13 mouse cellular contexts compared by ENCODE assay signal in genomic region chr9:43524947-43525565, GRCm38 (mm10).
DNase-seq lines count a peak whose midpoint lies in the region; ATAC-seq and TF ChIP-seq lines count a peak whose summit lies in the region.
"Had no signal": no experiment of that assay in that cellular context is flagged by ENCODE, and none has a peak within 500 bp of the region (broad histone marks: within the 10 kb centered on the region; RNA-seq: fewer than 3 reads in every experiment).

No protein-coding gene starts in this region.

- no peak for ATAC-seq in kidney, postnatal 0 days (replicated peaks; ENCODE audit: low FRiP score, low read depth)
- ATAC-seq in forebrain, embryonic 16.5 days, result peak; percentile 69; the same call in 1 of the 2 replicates
- peak; percentile 70; the same call in 1 of the 2 replicates for ATAC-seq in hindbrain, embryonic 14.5 days (ENCODE audit: low FRiP score)
- ATAC-seq in midbrain, embryonic 16.5 days, result peak; percentile 66
- ATAC-seq: intestine, postnatal 0 days had no signal

- no peaks in the 10 kb centered on the region for H3K27me3 ChIP-seq in kidney, postnatal 0 days (ENCODE audit: insufficient read depth, low read length)
- H3K27me3 ChIP-seq in kidney, adult 2 months (replicated peaks; ENCODE audit: control insufficient read depth, insufficient read depth, low read length), result no peaks in the 10 kb centered on the region
- H3K27me3 ChIP-seq in forebrain, embryonic 16.5 days (replicated peaks; ENCODE audit: control insufficient read depth, insufficient read depth, low read length), result no peaks in the 10 kb centered on the region
- H3K27me3 ChIP-seq in hindbrain, embryonic 14.5 days (ENCODE audit: control insufficient read depth, insufficient read depth, low read length), result no peaks in the 10 kb centered on the region
- no peaks in the 10 kb centered on the region for H3K27me3 ChIP-seq in midbrain, embryonic 16.5 days (ENCODE audit: control insufficient read depth, insufficient read depth, low read depth, low read length)

- TF ChIP-seq CTCF in kidney, postnatal 0 days (IDR thresholded peaks at IDR 0.05; ENCODE audit: low read depth), result no peak
- TF ChIP-seq CTCF in kidney, adult 2 months (conservative IDR thresholded peaks at IDR 0.05; ENCODE audit: insufficient read depth, insufficient read length, low read depth, low read length), result no peak

- no peak overlapping the region for H3K4me3 ChIP-seq in kidney, postnatal 0 days (replicated peaks; ENCODE audit: low read depth, low read length)
- H3K4me3 ChIP-seq in kidney, adult 2 months (ENCODE audit: insufficient read depth, low read depth, low read length), result no peak overlapping the region
- no peak overlapping the region for H3K4me3 ChIP-seq in forebrain, embryonic 16.5 days (replicated peaks; ENCODE audit: low read length)
- H3K4me3 ChIP-seq in hindbrain, embryonic 14.5 days (replicated peaks; ENCODE audit: low read length), result no peak overlapping the region
- H3K4me3 ChIP-seq in midbrain, embryonic 16.5 days (ENCODE audit: low read depth, low read length), result no peak overlapping the region
- H3K4me3 ChIP-seq: layer of hippocampus, adult 2 months had no signal

- H3K9ac ChIP-seq in kidney, postnatal 0 days (ENCODE audit: low read depth, low read length), result no peak overlapping the region
- H3K9ac ChIP-seq in forebrain, embryonic 16.5 days (replicated peaks; ENCODE audit: low read depth, low read length), result no peak overlapping the region
- H3K9ac ChIP-seq in hindbrain, embryonic 14.5 days, result no peak overlapping the region
- H3K9ac ChIP-seq in midbrain, embryonic 16.5 days (ENCODE audit: low read depth, low read length), result no peak overlapping the region

- DNase-seq in kidney, postnatal 0 days (ENCODE audit: low spot score), result peak; percentile 28
- DNase-seq in kidney, adult 2 months, result no peak
- peak; percentile 67 for DNase-seq in hindbrain, embryonic 14.5 days (ENCODE audit: low spot score)
- no peak for DNase-seq in c-Kit-positive CD71-positive TER-119-positive erythroid progenitor cells, embryonic 14.5 days (ENCODE audit: low spot score)
- no peak for DNase-seq in cerebellum, adult 9-10 months
- DNase-seq: adrenal gland, postnatal 25 days; embryo, embryonic 11 days; lung, postnatal 10 days; right cerebral cortex, postnatal 25 days had no signal

- no peaks in the 10 kb centered on the region for H3K9me3 ChIP-seq in kidney, postnatal 0 days (replicated peaks; ENCODE audit: low read length)
- H3K9me3 ChIP-seq in forebrain, embryonic 16.5 days (ENCODE audit: control insufficient read depth, low read length), result no peaks in the 10 kb centered on the region
- H3K9me3 ChIP-seq in hindbrain, embryonic 14.5 days (ENCODE audit: control insufficient read depth, low read length), result no peaks in the 10 kb centered on the region
- no peaks in the 10 kb centered on the region for H3K9me3 ChIP-seq in midbrain, embryonic 16.5 days (replicated peaks; ENCODE audit: control insufficient read depth, low read length, poor library complexity, severe bottlenecking)

- TF ChIP-seq POLR2A in kidney, adult 2 months (IDR thresholded peaks at IDR 0.05; ENCODE audit: low read depth, low read length), result no peak

- H3K4me2 ChIP-seq in kidney, postnatal 0 days (ENCODE audit: low read length), result no peak overlapping the region
- no peak overlapping the region for H3K4me2 ChIP-seq in forebrain, embryonic 16.5 days (ENCODE audit: low read length)
- H3K4me2 ChIP-seq in hindbrain, embryonic 14.5 days (replicated peaks), result no peak overlapping the region
- no peak overlapping the region for H3K4me2 ChIP-seq in midbrain, embryonic 16.5 days (ENCODE audit: low read length)

- no peaks in the 10 kb centered on the region for H3K36me3 ChIP-seq in kidney, postnatal 0 days (ENCODE audit: insufficient read depth, low read length)
- no peaks in the 10 kb centered on the region for H3K36me3 ChIP-seq in kidney, adult 2 months (ENCODE audit: control insufficient read depth, insufficient read depth, low read length)
- H3K36me3 ChIP-seq in forebrain, embryonic 16.5 days (ENCODE audit: control insufficient read depth, insufficient read depth), result no peaks in the 10 kb centered on the region
- H3K36me3 ChIP-seq in hindbrain, embryonic 14.5 days (replicated peaks; ENCODE audit: control insufficient read depth, insufficient read depth), result no peaks in the 10 kb centered on the region
- no peaks in the 10 kb centered on the region for H3K36me3 ChIP-seq in midbrain, embryonic 16.5 days (ENCODE audit: control insufficient read depth, insufficient read depth, low read length)

- WGBS in kidney, postnatal 0 days, result 39% methylated on average over 4 of the region's 4 CpGs
- 37% methylated on average over 4 of the region's 4 CpGs for WGBS in kidney, adult 2 months
- WGBS in forebrain, embryonic 16.5 days, result 12% methylated on average over 4 of the region's 4 CpGs
- 21% methylated on average over 4 of the region's 4 CpGs for WGBS in hindbrain, embryonic 14.5 days
- WGBS in midbrain, embryonic 16.5 days, result 31% methylated on average over 4 of the region's 4 CpGs

- no peak overlapping the region for H3K27ac ChIP-seq in kidney, postnatal 0 days
- no peak overlapping the region for H3K27ac ChIP-seq in kidney, adult 2 months (ENCODE audit: insufficient read depth, low read depth, low read length)
- H3K27ac ChIP-seq in forebrain, embryonic 16.5 days (ENCODE audit: low read length), result no peak overlapping the region
- H3K27ac ChIP-seq in hindbrain, embryonic 14.5 days, result no peak overlapping the region
- no peak overlapping the region for H3K27ac ChIP-seq in midbrain, embryonic 16.5 days (ENCODE audit: low read length)
- H3K27ac ChIP-seq: layer of hippocampus, adult 2 months had no signal

- H3K4me1 ChIP-seq in kidney, postnatal 0 days (replicated peaks; ENCODE audit: insufficient read depth, low read length), result no peaks in the 10 kb centered on the region
- no peaks in the 10 kb centered on the region for H3K4me1 ChIP-seq in kidney, adult 2 months (ENCODE audit: control insufficient read depth, insufficient read depth, low read length)
- peaks cover 11% of the 10 kb centered on the region for H3K4me1 ChIP-seq in forebrain, embryonic 16.5 days (replicated peaks; ENCODE audit: control insufficient read depth, insufficient read depth, low read length)
- H3K4me1 ChIP-seq in hindbrain, embryonic 14.5 days (replicated peaks; ENCODE audit: control insufficient read depth, insufficient read depth, low read length), result 0 out of 2 replicates have a peak, but pooled peaks cover 8% of the 10 kb centered on the region
- H3K4me1 ChIP-seq in midbrain, embryonic 16.5 days (ENCODE audit: control insufficient read depth, insufficient read depth, low read length), result no peaks in the 10 kb centered on the region

Comparison
In these comparisons a context has a peak if more than half of its experiments do, and no peak if none do; other contexts are left out.
1. DNase-seq: peak in kidney, postnatal 0 days (single experiment) and hindbrain, embryonic 14.5 days (single experiment); none in kidney, adult 2 months (single experiment), c-Kit-positive CD71-positive TER-119-positive erythroid progenitor cells, embryonic 14.5 days (single experiment) and cerebellum, adult 9-10 months (single experiment).